Mouse (Mus musculus): Measurements from ENCODE around the gene Elmo1.

DNA sequence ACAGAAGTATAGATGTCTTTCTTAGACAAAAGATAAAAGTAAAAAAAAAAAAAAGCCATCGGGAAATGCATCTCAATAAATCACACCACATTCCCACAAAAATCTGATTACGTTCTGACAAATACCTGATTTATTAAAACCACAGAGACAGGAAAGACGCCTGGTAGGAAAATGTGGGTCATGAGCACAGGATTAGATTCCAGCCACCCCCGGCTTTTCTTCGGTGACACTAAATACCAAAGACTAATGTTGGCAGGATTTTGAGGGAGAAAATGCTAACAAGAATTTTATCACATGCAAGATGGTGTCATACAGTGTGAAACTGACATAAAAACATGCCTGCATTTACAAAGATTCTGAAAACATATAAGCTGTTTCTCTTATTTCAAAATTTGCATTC is 27.1 kb upstream of the Elmo1 start:
- no peak for TF ChIP-seq EP300 (IDR thresholded peaks at IDR 0.05; ENCODE audit: low read depth)
- TF ChIP-seq CTCF (IDR thresholded peaks at IDR 0.05; ENCODE audit: low read depth): no peak
